ENCODE assay signal across 1 mouse cellular context in the genomic region with DNA sequence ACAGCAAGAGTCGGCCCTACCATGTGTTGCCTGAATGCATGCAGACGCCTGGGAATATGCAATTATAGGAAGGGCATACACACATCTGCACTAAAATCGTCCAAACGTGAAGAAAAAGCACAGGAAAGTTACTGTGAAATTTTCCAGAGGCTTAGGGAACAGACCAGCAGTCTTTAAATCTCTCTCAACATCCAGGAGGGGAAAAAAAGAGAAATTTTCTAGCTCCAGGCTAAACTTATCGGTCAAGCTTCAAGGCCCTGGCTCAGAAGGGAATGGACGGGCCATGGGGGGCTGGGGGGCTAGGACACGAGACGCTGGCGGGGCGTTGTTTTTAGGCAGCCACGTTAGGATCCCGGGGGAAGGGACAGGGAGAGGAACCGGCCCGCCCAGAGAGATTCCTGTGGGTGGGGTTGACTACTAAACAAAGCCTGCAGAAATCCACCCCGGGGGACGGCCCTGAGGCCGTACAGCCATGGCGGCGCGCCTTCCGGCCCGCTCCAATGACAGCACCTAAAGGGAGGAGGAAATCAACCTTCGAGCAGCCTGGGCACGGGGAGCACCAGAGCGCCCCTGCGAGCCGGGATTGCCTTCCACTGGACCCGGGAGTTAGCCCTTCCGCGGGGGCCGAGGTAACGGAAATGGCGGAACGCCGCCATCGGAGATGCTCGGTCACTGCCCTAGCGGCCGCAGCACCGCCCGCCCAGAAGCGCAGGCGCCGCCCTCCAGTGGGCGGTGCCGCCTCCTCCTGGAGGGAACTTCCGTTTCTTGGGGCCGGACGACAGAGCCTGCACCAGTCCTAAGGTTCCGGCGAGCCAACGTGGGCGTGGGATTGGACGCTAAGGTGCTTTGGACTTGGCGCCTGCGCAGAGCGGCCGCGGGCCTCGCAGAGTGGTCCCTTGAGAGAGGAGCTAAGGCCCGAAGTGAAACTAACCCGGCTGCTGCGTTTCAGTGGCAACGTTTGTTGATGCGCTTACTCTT.
TF ChIP-seq lines count a peak whose summit lies in the region.

No protein-coding gene starts in this region.

TF ChIP-seq in C2C12, 6 proteins besides CTCF, POLR2A, EP300 and RAD21 (continued from another document):
- TF ChIP-seq CEBPB (IDR thresholded peaks at IDR 0.05; ENCODE audit: low read depth) = no peak
